Mouse (Mus musculus) T-cell, adult 2 months (primary cell): ENCODE measurements around the gene Slc32a1.

Source experiments
- DNase-seq: peaks from one replicate; pipeline ENCODE4 v3.0.0; 2022; ENCODE audit warnings: low spot score

Slc32a1 gene

GRCm38 (mm10) chr2:158612671-158613250, 2.2 kb downstream of the Slc32a1 start:
- DNase-seq = no peak

- peak; percentile 78 for DNase-seq
Measured at GRCm38 (mm10) chr2:158613541-158614417, 3.2 kb downstream of the Slc32a1 start.

GRCm38 (mm10) chr2:158614418-158614955, 3.9 kb downstream of the Slc32a1 start:
- DNase-seq = no peak

GRCm38 (mm10) chr2:158615161-158615680, 4.7 kb downstream of the Slc32a1 start:
- no peak for DNase-seq

- DNase-seq = no peak
Measured at GRCm38 (mm10) chr2:158615702-158616101, 5.1 kb downstream of the Slc32a1 start.

GRCm38 (mm10) chr2:158616296-158616695, 5.7 kb downstream of the Slc32a1 start:
- no peak for DNase-seq

- DNase-seq = no peak
Measured at GRCm38 (mm10) chr2:158616790-158617189, 6.2 kb downstream of the Slc32a1 start.

- DNase-seq = peak; percentile 90
Measured at GRCm38 (mm10) chr2:158624718-158625222, 14.2 kb downstream of the Slc32a1 start, which contains the start of gene Actr5. Gene Actr5, plus strand, starts transcription at chr2:158624888.

GRCm38 (mm10) chr2:158625231-158625630, 14.7 kb downstream of the Slc32a1 start:
- no peak for DNase-seq

- DNase-seq = no peak
Measured at GRCm38 (mm10) chr2:158625697-158626096, 15.1 kb downstream of the Slc32a1 start.

GRCm38 (mm10) chr2:158628858-158629257, 18.3 kb downstream of the Slc32a1 start:
- DNase-seq = no peak

GRCm38 (mm10) chr2:158629414-158629813, 18.8 kb downstream of the Slc32a1 start:
- DNase-seq = no peak

- DNase-seq = no peak
Measured at GRCm38 (mm10) chr2:158631873-158632272, 21.3 kb downstream of the Slc32a1 start.

GRCm38 (mm10) chr2:158641869-158642268, 31.3 kb downstream of the Slc32a1 start:
- peak; percentile 57 for DNase-seq

GRCm38 (mm10) chr2:158642587-158642986, 32.0 kb downstream of the Slc32a1 start:
- DNase-seq = no peak

GRCm38 (mm10) chr2:158643791-158644190, 33.2 kb downstream of the Slc32a1 start:
- DNase-seq = no peak

- no peak for DNase-seq
Measured at GRCm38 (mm10) chr2:158651159-158651908, 40.8 kb downstream of the Slc32a1 start.

- DNase-seq = peak; percentile 71
Measured at GRCm38 (mm10) chr2:158652985-158653384, 42.4 kb downstream of the Slc32a1 start.

GRCm38 (mm10) chr2:158654717-158655116, 44.1 kb downstream of the Slc32a1 start:
- DNase-seq = no peak

- no peak for DNase-seq
Measured at GRCm38 (mm10) chr2:158655806-158656205, 45.2 kb downstream of the Slc32a1 start.

GRCm38 (mm10) chr2:158658822-158659221, 48.3 kb downstream of the Slc32a1 start:
- no peak for DNase-seq

GRCm38 (mm10) chr2:158659346-158659745, 48.8 kb downstream of the Slc32a1 start:
- no peak for DNase-seq
